Mouse (Mus musculus) forebrain, embryonic 15.5 days (tissue): ENCODE results near the gene Prep. TPM values are rescaled to one million over a fixed set of nuclear protein-coding genes. Genes with fewer than 3 reads are reported as not detected.

Source experiments
- ATAC-seq: fragments of 200-750 bp; cut with Nextera tagmentation; replicated peaks from 2 replicates; pipeline ENCODE4 v1.8.0; 2017; ENCODE audit warnings: mild to moderate bottlenecking, moderate TSS enrichment, moderate library complexity
- H3K27ac ChIP-seq: fragments of 300-500 bp; sonication (generic); replicated peaks from 2 replicates; pipeline ENCODE4 v1.5.1; 2015; ENCODE audit warnings: mild to moderate bottlenecking, inconsistent platforms
- H3K27me3 ChIP-seq: fragments of 300-500 bp; sonication (generic); 2 replicates; pipeline ENCODE4 v1.6.1; 2015; ENCODE audit warnings: inconsistent platforms
- H3K36me3 ChIP-seq: fragments of 300-500 bp; sonication (generic); 2 replicates; pipeline ENCODE4 v1.6.1; 2015; ENCODE audit warnings: mild to moderate bottlenecking, inconsistent platforms
- H3K4me1 ChIP-seq: fragments of 300-500 bp; sonication (generic); 2 replicates; pipeline ENCODE4 v1.6.1; 2015; ENCODE audit warnings: inconsistent platforms
- H3K4me2 ChIP-seq: fragments of 300-500 bp; sonication (generic); replicated peaks from 2 replicates; pipeline ENCODE4 v1.6.1; 2015; ENCODE audit warnings: mild to moderate bottlenecking, inconsistent platforms
- H3K4me3 ChIP-seq: fragments of 300-500 bp; sonication (generic); 2 replicates; pipeline ENCODE4 v1.5.1; 2015; ENCODE audit warnings: mild to moderate bottlenecking, inconsistent platforms
- H3K9ac ChIP-seq: fragments of 300-500 bp; sonication (generic); replicated peaks from 2 replicates; pipeline ENCODE4 v1.6.1; 2015; ENCODE audit warnings: mild to moderate bottlenecking, inconsistent platforms
- H3K9me3 ChIP-seq: fragments of 300-500 bp; sonication (generic); 2 replicates; pipeline ENCODE4 v1.6.1; 2016; ENCODE audit warnings: inconsistent platforms
- WGBS: fragments of 180-500 bp; shearing (Covaris S2); methylation state at CpG from one replicate; pipeline ENCODE4 v1.1.7; 2015; ENCODE audit warnings: mixed read lengths; 5-methylcytosine and 5-hydroxymethylcytosine counted together
- polyA plus RNA-seq: library from polyadenylated mRNA; unstranded; fragments of >200 nt; fragmentation: Nextera tagmentation; extraction: Ambion mirVana; gene quantifications from 2 replicates; pipeline ENCODE4 v1.2.1, GENCODE M21; 2015

Prep gene
- polyA plus RNA-seq, 1 experiment from 2014 or later = 19.2 TPM

GRCm38 (mm10) chr10:45104535-45105079 lies 37.6 kb downstream of the Prep start:
- Histone ChIP-seq H3K4me2 (no peak overlapping the region), H3K9me3 (no peaks in the 10 kb centered on the region), H3K27me3 (no peaks in the 10 kb centered on the region), H3K9ac (no peak overlapping the region), H3K4me1 (peaks cover 19% of the 10 kb centered on the region), H3K4me3 (no peak overlapping the region), H3K27ac (peak overlapping the region; percentile 79), H3K36me3 (peaks cover 16% of the 10 kb centered on the region; the same call in 1 of the 2 replicates)
- WGBS = 43% methylated on average over 4 of the region's 4 CpGs
- ATAC-seq = 0 out of 2 replicates have a peak, but pooled peaks have one; percentile 9

DNA sequence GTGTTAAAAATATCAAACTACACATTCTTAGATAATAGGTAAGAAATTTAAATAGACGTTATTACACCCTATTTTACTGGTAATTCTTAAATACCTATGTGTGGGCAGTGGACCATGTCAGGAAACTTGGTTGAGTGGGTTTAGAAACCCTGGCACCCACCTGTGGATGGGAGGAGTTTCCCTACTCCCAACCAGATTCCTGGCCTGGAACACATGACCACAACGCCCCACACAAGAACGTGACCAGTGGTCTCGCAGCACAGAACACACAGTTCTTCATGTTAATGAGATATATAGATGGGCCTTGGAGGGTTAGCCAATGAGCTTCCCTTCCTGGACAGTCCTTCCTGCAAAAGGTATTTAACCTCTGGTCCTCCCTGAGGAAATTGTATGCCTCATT lies 39.5 kb downstream of the Prep start:
- no peak for ATAC-seq
- Histone ChIP-seq H3K4me2 (no peak overlapping the region), H3K4me3 (no peak overlapping the region), H3K4me1 (peaks cover 19% of the 10 kb centered on the region), H3K36me3 (peaks cover 22% of the 10 kb centered on the region; the same call in 1 of the 2 replicates), H3K9ac (no peak overlapping the region), H3K9me3 (no peaks in the 10 kb centered on the region), H3K27ac (no peak overlapping the region), H3K27me3 (no peaks in the 10 kb centered on the region)
- 95% methylated on average over 4 of the region's 4 CpGs for whole genome bisulfite sequencing

- no peaks in the 10 kb centered on the region for H3K27me3 ChIP-seq
- H3K4me1 ChIP-seq = peaks cover 19% of the 10 kb centered on the region
- no peak for ATAC-seq
- peaks cover 25% of the 10 kb centered on the region; the same call in 1 of the 2 replicates for H3K36me3 ChIP-seq
- no peak overlapping the region for H3K27ac ChIP-seq
- H3K9me3 ChIP-seq = no peaks in the 10 kb centered on the region
- no peak overlapping the region for H3K4me2 ChIP-seq
- no peak overlapping the region for H3K4me3 ChIP-seq
- 93% methylated on average over 2 of the region's 2 CpGs for WGBS
- no peak overlapping the region for H3K9ac ChIP-seq
Observed at GRCm38 (mm10) chr10:45107313-45107712, 40.3 kb downstream of the Prep start.

DNA sequence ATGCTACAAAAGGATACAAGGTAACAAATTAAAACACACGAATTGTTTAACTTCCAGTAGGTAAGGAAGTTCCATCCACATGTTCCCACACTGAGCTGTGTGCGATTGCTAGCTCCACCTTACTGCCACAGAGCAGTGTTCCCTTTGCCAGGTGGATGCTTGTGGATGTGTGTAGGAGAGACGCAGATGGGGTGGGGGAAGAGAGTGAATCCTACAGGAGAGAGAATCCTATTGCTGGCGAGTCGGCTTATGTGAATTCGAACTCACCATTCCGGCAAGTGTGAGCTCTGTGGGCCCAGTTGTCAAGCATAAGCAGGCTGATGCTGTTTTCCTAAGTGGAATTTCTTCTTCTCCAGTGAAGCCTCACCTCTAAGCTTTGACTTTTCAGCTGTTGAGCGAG lies 42.0 kb downstream of the Prep start:
- ATAC-seq = no peak
- H3K36me3 ChIP-seq = peaks cover 27% of the 10 kb centered on the region; the same call in 1 of the 2 replicates
- H3K9ac ChIP-seq = no peak overlapping the region
- H3K4me2 ChIP-seq = no peak overlapping the region
- H3K27ac ChIP-seq = no peak overlapping the region
- no peaks in the 10 kb centered on the region for H3K9me3 ChIP-seq
- peaks cover 8% of the 10 kb centered on the region for H3K4me1 ChIP-seq
- no peak overlapping the region for H3K4me3 ChIP-seq
- H3K27me3 ChIP-seq = no peaks in the 10 kb centered on the region
- 96% methylated on average over 8 of the region's 8 CpGs for WGBS

DNA sequence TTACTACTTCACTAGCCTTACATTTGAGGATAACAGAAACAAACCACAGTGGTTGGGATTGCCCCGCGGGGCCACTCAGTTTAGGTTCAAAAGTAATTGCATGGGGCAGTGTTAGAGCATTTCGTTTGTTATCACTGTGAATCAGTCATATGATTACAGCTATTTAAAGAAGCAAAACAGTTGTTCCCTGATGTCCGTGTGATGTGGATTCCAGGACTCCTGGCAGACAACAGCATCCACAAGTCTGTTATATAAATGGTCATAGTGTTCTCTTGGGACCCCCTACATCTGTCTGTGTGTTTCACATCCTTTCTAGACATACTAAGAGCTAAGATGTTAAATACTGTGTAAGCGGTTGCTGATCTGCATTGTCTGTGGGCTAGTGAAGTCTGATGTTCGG lies 43.0 kb downstream of the Prep start:
- Histone ChIP-seq H3K9me3 (no peaks in the 10 kb centered on the region), H3K4me3 (no peak overlapping the region), H3K27ac (no peak overlapping the region), H3K27me3 (no peaks in the 10 kb centered on the region), H3K36me3 (peaks cover 27% of the 10 kb centered on the region; the same call in 1 of the 2 replicates), H3K4me1 (no peaks in the 10 kb centered on the region), H3K9ac (no peak overlapping the region), H3K4me2 (no peak overlapping the region)
- WGBS = 93% methylated on average over 6 of the region's 6 CpGs
- no peak for ATAC-seq

DNA sequence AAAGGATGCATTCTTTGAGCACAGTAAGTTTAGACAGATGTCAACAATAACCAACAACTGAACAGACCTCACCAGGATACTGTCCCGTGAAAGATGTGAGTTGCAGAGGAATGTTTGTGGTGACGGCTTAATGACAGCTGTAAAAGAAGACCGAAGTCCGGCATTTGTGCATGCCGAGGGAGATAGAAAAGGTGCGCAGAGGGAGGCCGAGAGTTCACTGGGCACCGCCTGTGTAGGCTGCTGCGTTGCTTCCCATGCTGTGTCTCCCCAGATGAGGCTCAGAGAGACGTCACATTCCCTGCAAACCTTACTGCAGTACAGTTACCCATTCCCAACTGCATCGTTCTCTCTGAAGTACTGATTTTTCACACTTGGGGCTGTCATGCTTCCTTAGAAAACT lies 45.9 kb downstream of the Prep start:
- Histone ChIP-seq H3K9ac (no peak overlapping the region), H3K27ac (no peak overlapping the region), H3K4me3 (no peak overlapping the region), H3K36me3 (peaks cover 40% of the 10 kb centered on the region), H3K4me2 (no peak overlapping the region), H3K27me3 (no peaks in the 10 kb centered on the region), H3K4me1 (no peaks in the 10 kb centered on the region), H3K9me3 (no peaks in the 10 kb centered on the region)
- no peak for ATAC-seq
- WGBS = 83% methylated on average over 11 of the region's 11 CpGs

GRCm38 (mm10) chr10:45114462-45114861 lies 47.5 kb downstream of the Prep start:
- WGBS = 93% methylated on average over 4 of the region's 4 CpGs
- no peak for ATAC-seq

GRCm38 (mm10) chr10:45116832-45117231 lies 49.8 kb downstream of the Prep start:
- ATAC-seq = no peak
- Histone ChIP-seq H3K9me3 (no peaks in the 10 kb centered on the region), H3K9ac (no peak overlapping the region), H3K4me3 (no peak overlapping the region), H3K4me1 (no peaks in the 10 kb centered on the region), H3K27ac (no peak overlapping the region), H3K27me3 (no peaks in the 10 kb centered on the region), H3K36me3 (peaks cover 38% of the 10 kb centered on the region), H3K4me2 (no peak overlapping the region)
- WGBS = 97% methylated on average over 5 of the region's 5 CpGs

More at GRCm38 (mm10) chr10:45114462-45114861, 47.5 kb downstream of the Prep start:
- no peak overlapping the region for H3K4me2 ChIP-seq
- H3K36me3 ChIP-seq = peaks cover 30% of the 10 kb centered on the region
- no peak overlapping the region for H3K27ac ChIP-seq
- no peaks in the 10 kb centered on the region for H3K9me3 ChIP-seq
- H3K9ac ChIP-seq = no peak overlapping the region
- no peak overlapping the region for H3K4me3 ChIP-seq
- H3K4me1 ChIP-seq = no peaks in the 10 kb centered on the region
- no peaks in the 10 kb centered on the region for H3K27me3 ChIP-seq

GRCm38 (mm10) chr10:45118389-45118788 lies 51.4 kb downstream of the Prep start:
- H3K4me2 ChIP-seq = no peak overlapping the region
- no peak for ATAC-seq
- 97% methylated on average over 8 of the region's 8 CpGs for WGBS
- H3K36me3 ChIP-seq = peaks cover 37% of the 10 kb centered on the region
- no peaks in the 10 kb centered on the region for H3K9me3 ChIP-seq
- H3K4me1 ChIP-seq = no peaks in the 10 kb centered on the region
- H3K9ac ChIP-seq = no peak overlapping the region
- H3K27me3 ChIP-seq = no peaks in the 10 kb centered on the region
- H3K27ac ChIP-seq = no peak overlapping the region
- no peak overlapping the region for H3K4me3 ChIP-seq

GRCm38 (mm10) chr10:45121637-45122036 lies 54.6 kb downstream of the Prep start:
- 86% methylated on average over 3 of the region's 3 CpGs for WGBS
- no peaks in the 10 kb centered on the region for H3K9me3 ChIP-seq
- no peaks in the 10 kb centered on the region for H3K27me3 ChIP-seq
- no peak overlapping the region for H3K4me2 ChIP-seq
- H3K4me1 ChIP-seq = no peaks in the 10 kb centered on the region
- no peak overlapping the region for H3K27ac ChIP-seq
- no peak overlapping the region for H3K9ac ChIP-seq
- H3K36me3 ChIP-seq = peaks cover 30% of the 10 kb centered on the region
- ATAC-seq = no peak
- H3K4me3 ChIP-seq = no peak overlapping the region

- H3K4me2 ChIP-seq = no peak overlapping the region
- peaks cover 23% of the 10 kb centered on the region for H3K36me3 ChIP-seq
- H3K4me3 ChIP-seq = no peak overlapping the region
- 85% methylated on average over 5 of the region's 5 CpGs for WGBS
- no peak overlapping the region for H3K9ac ChIP-seq
- no peak for ATAC-seq
- no peaks in the 10 kb centered on the region for H3K4me1 ChIP-seq
- no peak overlapping the region for H3K27ac ChIP-seq
- H3K9me3 ChIP-seq = no peaks in the 10 kb centered on the region
- no peaks in the 10 kb centered on the region for H3K27me3 ChIP-seq
Observed at GRCm38 (mm10) chr10:45122476-45122875, 55.5 kb downstream of the Prep start.

- H3K27me3 ChIP-seq = no peaks in the 10 kb centered on the region
- H3K4me1 ChIP-seq = no peaks in the 10 kb centered on the region
- no peak overlapping the region for H3K27ac ChIP-seq
- H3K4me2 ChIP-seq = no peak overlapping the region
- H3K9me3 ChIP-seq = no peaks in the 10 kb centered on the region
- H3K9ac ChIP-seq = no peak overlapping the region
- WGBS = 90% methylated on average over 6 of the region's 6 CpGs
- ATAC-seq = no peak
- no peak overlapping the region for H3K4me3 ChIP-seq
- H3K36me3 ChIP-seq = peaks cover 20% of the 10 kb centered on the region
Observed at GRCm38 (mm10) chr10:45123011-45123410, 56.0 kb downstream of the Prep start.

DNA sequence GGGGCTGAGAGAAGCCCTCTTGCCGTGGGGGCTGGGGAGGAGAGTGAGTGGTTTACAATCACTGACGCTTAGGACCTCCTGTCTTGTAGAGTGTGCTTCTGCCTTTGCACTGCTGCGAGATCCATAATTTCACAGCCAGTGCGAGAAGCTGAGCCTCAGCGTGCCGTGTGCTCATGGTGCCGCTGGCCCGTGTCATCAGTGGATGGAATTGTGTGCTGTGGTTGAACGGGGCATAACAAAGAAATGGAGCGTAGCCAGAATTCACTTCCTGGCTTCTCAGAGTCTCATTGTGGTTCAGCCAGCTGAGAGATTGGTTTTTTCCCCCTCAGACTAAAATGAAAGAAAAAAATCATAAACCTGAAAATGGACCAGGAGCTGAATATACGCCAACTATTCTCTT lies 62.1 kb downstream of the Prep start:
- Histone ChIP-seq H3K4me1 (0 out of 2 replicates have a peak, but pooled peaks cover 3% of the 10 kb centered on the region), H3K9me3 (no peaks in the 10 kb centered on the region), H3K27ac (no peak overlapping the region), H3K27me3 (no peaks in the 10 kb centered on the region), H3K4me3 (no peak overlapping the region), H3K9ac (no peak overlapping the region), H3K36me3 (no peaks in the 10 kb centered on the region; the same call in 1 of the 2 replicates), H3K4me2 (no peak overlapping the region)
- ATAC-seq = peak; percentile 36
- WGBS = 61% methylated on average over 11 of the region's 11 CpGs
